Mouse (Mus musculus) myocyte (in vitro differentiated cells): ENCODE data around the gene Olfr1369-ps1. TPM values are rescaled to one million over a fixed set of nuclear protein-coding genes. Genes with fewer than 3 reads are reported as not detected.
"Not testable (repeated sequence)": the region's sequence is repeated elsewhere in the genome, so short reads cannot be mapped to it uniquely, and the experiment has no call there.

Experiments
- H3K27me3 ChIP-seq: one replicate; pipeline ENCODE4 v1.6.1; 2011; ENCODE audit not compliant: control insufficient read depth, insufficient read depth, insufficient read length
- H3K36me3 ChIP-seq: one replicate; pipeline ENCODE4 v1.6.1; 2011; ENCODE audit not compliant: control insufficient read depth, insufficient read depth
- H3K4me2 ChIP-seq: one replicate; pipeline ENCODE4 v1.6.1; 2011; ENCODE audit warnings: low read depth, control low read depth
- H3K4me3 ChIP-seq: one replicate; pipeline ENCODE4 v1.5.1; 2011; ENCODE audit warnings: mild to moderate bottlenecking, control low read depth, moderate library complexity
- H3K79me2 ChIP-seq: one replicate; pipeline ENCODE4 v1.6.1; 2011; ENCODE audit not compliant: control insufficient read depth, insufficient read depth
- H3ac ChIP-seq: one replicate; pipeline ENCODE4 v1.6.1; 2011; ENCODE audit not compliant: control insufficient read depth, insufficient read length
- CEBPB ChIP-seq: IDR thresholded peaks from 2 replicates; pipeline ENCODE4 v1.6.1; 2011; ENCODE audit warnings: mild to moderate bottlenecking, moderate library complexity; ENCODE audit not compliant: poor library complexity, insufficient read depth, severe bottlenecking
- E2F4 ChIP-seq: IDR thresholded peaks from one replicate; pipeline ENCODE4 v1.6.1; 2011; ENCODE audit warnings: mild to moderate bottlenecking, control low read depth, moderate library complexity; ENCODE audit not compliant: insufficient read depth
- MAX ChIP-seq: IDR thresholded peaks from one replicate; pipeline ENCODE4 v1.6.1; 2011; ENCODE audit warnings: low read depth, mild to moderate bottlenecking, control low read depth
- MYOD1 ChIP-seq, 3 experiments: IDR thresholded peaks; one replicate each; pipeline ENCODE4 v1.6.1; 2011; ENCODE audit warnings: control low read depth in 2 of 3, low read depth in 2 of 3, mild to moderate bottlenecking in 2 of 3, moderate library complexity in 1 of 3; ENCODE audit not compliant: insufficient read length in 2 of 3, control insufficient read depth in 1 of 3
- MYOG ChIP-seq, 3 experiments: IDR thresholded peaks; one replicate each; pipeline ENCODE4 v1.6.1; 2011; ENCODE audit warnings: control low read depth in 2 of 3, low read depth in 2 of 3, mild to moderate bottlenecking in 2 of 3; ENCODE audit not compliant: insufficient read length in 2 of 3, control insufficient read depth in 1 of 3, insufficient read depth in 1 of 3
- POLR2A ChIP-seq: IDR thresholded peaks from one replicate; pipeline ENCODE4 v1.6.1; 2011; ENCODE audit warnings: low read depth, mild to moderate bottlenecking, control low read depth, moderate library complexity; ENCODE audit not compliant: insufficient read length
- POLR2AphosphoS2 ChIP-seq: IDR thresholded peaks from one replicate; pipeline ENCODE4 v1.6.1; 2011; ENCODE audit warnings: low read depth, control low read depth; ENCODE audit not compliant: insufficient read length
- REST ChIP-seq: IDR thresholded peaks from one replicate; pipeline ENCODE4 v1.6.1; 2011; ENCODE audit warnings: mild to moderate bottlenecking, control low read depth, moderate library complexity; ENCODE audit not compliant: insufficient read depth, insufficient read length
- SRF ChIP-seq: IDR thresholded peaks from one replicate; pipeline ENCODE4 v1.6.1; 2011; ENCODE audit warnings: low read depth; ENCODE audit not compliant: control insufficient read depth, insufficient read length
- TCF12 ChIP-seq: IDR thresholded peaks from one replicate; pipeline ENCODE4 v1.6.1; 2011; ENCODE audit warnings: mild to moderate bottlenecking, control low read depth; ENCODE audit not compliant: poor library complexity, insufficient read depth, severe bottlenecking
- TCF3 ChIP-seq: IDR thresholded peaks from one replicate; pipeline ENCODE4 v1.6.1; 2011; ENCODE audit warnings: low read depth, control low read depth; ENCODE audit not compliant: insufficient read length
- USF1 ChIP-seq: IDR thresholded peaks from one replicate; pipeline ENCODE4 v1.6.1; 2011; ENCODE audit warnings: low read depth, mild to moderate bottlenecking, control low read depth, moderate library complexity
- polyA plus RNA-seq: library from polyadenylated mRNA; unstranded; fragments of >200 nt; fragmentation: generic; extraction: Trizol; gene quantifications from one replicate; pipeline ENCODE4 v1.2.1, GENCODE M21; 2012; ENCODE audit warnings: missing spikeins

Olfr1369-ps1 gene
- not detected for polyA plus RNA-seq

GRCm38 (mm10) chr13:21111183-21111582, at the start of gene Olfr1369-ps1:
Gene Olfr1369-ps1, plus strand, starts transcription at chr13:21111483.
- not testable (repeated sequence) for H3K4me2 ChIP-seq, H3K27me3 ChIP-seq, H3K79me2 ChIP-seq, H3K4me3 ChIP-seq, H3K36me3 ChIP-seq, H3ac ChIP-seq

GRCm38 (mm10) chr13:21066021-21066420, 45.3 kb upstream of the Olfr1369-ps1 start:
- H3K79me2 ChIP-seq, result no peaks in the 10 kb centered on the region
- no peak overlapping the region for H3K4me3 ChIP-seq
- H3K36me3 ChIP-seq, result no peaks in the 10 kb centered on the region
- H3K4me2 ChIP-seq, result no peak overlapping the region
- H3ac ChIP-seq, result no peak overlapping the region
- H3K27me3 ChIP-seq, result no peaks in the 10 kb centered on the region
- TF ChIP-seq MYOG (IDR thresholded peaks at IDR 0.05; ENCODE audit: control insufficient read depth in 1 of 3, insufficient read depth in 1 of 3, insufficient read length in 2 of 3, low read depth in 2 of 3) (no peak), POLR2A (no peak), POLR2AphosphoS2 (no peak), MYOD1 (IDR thresholded peaks at IDR 0.05; ENCODE audit: control insufficient read depth in 1 of 3, insufficient read length in 2 of 3, low read depth in 2 of 3) (no peak), TCF3 (no peak), REST (no peak), SRF (no peak)

GRCm38 (mm10) chr13:21074847-21075246, 36.4 kb upstream of the Olfr1369-ps1 start, which contains the start of gene Olfr1370:
Gene Olfr1370, minus strand, starts transcription at chr13:21074947.
- no peak within 1 kb of the TSS for H3K4me2 ChIP-seq
- H3K79me2 ChIP-seq, result no peaks in the 10 kb centered on the region
- TF ChIP-seq E2F4 (no peak), CEBPB (no peak), POLR2A (no peak), REST (no peak), POLR2AphosphoS2 (no peak), TCF3 (no peak), MYOG (IDR thresholded peaks at IDR 0.05; ENCODE audit: control insufficient read depth in 1 of 3, insufficient read depth in 1 of 3, insufficient read length in 2 of 3, low read depth in 2 of 3) (no peak), MYOD1 (IDR thresholded peaks at IDR 0.05; ENCODE audit: control insufficient read depth in 1 of 3, insufficient read length in 2 of 3, low read depth in 2 of 3) (no peak), MAX (no peak), SRF (no peak), USF1 (no peak), TCF12 (no peak)

GRCm38 (mm10) chr13:21082686-21083085, 28.6 kb upstream of the Olfr1369-ps1 start:
- Histone ChIP-seq H3K79me2 (no peaks in the 10 kb centered on the region), H3K36me3 (no peaks in the 10 kb centered on the region), H3K27me3 (no peaks in the 10 kb centered on the region), H3ac (no peak overlapping the region), H3K4me3 (no peak overlapping the region), H3K4me2 (no peak overlapping the region)
- TF ChIP-seq TCF3 (no peak), CEBPB (no peak), SRF (no peak), MYOD1 (IDR thresholded peaks at IDR 0.05; ENCODE audit: control insufficient read depth in 1 of 3, insufficient read length in 2 of 3, low read depth in 2 of 3) (no peak), MAX (no peak), MYOG (IDR thresholded peaks at IDR 0.05; ENCODE audit: control insufficient read depth in 1 of 3, insufficient read depth in 1 of 3, insufficient read length in 2 of 3, low read depth in 2 of 3) (no peak), REST (no peak), POLR2AphosphoS2 (no peak)

More at GRCm38 (mm10) chr13:21074847-21075246, 36.4 kb upstream of the Olfr1369-ps1 start, which contains the start of gene Olfr1370:
- no peaks in the 10 kb centered on the region for H3K27me3 ChIP-seq
- H3K4me3 ChIP-seq, result no peak within 1 kb of the TSS
- H3K36me3 ChIP-seq, result no peaks in the 10 kb centered on the region
- H3ac ChIP-seq, result no peak within 1 kb of the TSS

GRCm38 (mm10) chr13:21109759-21110158, 1.5 kb upstream of the Olfr1369-ps1 start:
- Histone ChIP-seq H3K36me3 (no peaks in the 10 kb centered on the region), H3K27me3 (no peaks in the 10 kb centered on the region), H3K79me2 (no peaks in the 10 kb centered on the region), H3K4me3 (no peak overlapping the region), H3K4me2 (no peak overlapping the region), H3ac (no peak overlapping the region)
- TF ChIP-seq E2F4 (no peak), TCF12 (no peak), POLR2AphosphoS2 (no peak), MYOG (IDR thresholded peaks at IDR 0.05; ENCODE audit: control insufficient read depth in 1 of 3, insufficient read depth in 1 of 3, insufficient read length in 2 of 3, low read depth in 2 of 3) (no peak), POLR2A (no peak)
